Mouse (Mus musculus) C2C12 (cell line): ENCODE results near the gene Mpg.

ENCODE experiments used
- CEBPB ChIP-seq: IDR thresholded peaks from one replicate; pipeline ENCODE4 v1.6.1; 2011; ENCODE audit warnings: low read depth, mild to moderate bottlenecking, control low read depth, moderate library complexity
- CTCF ChIP-seq: IDR thresholded peaks from one replicate; pipeline ENCODE4 v1.5.1; 2011; ENCODE audit not compliant: control insufficient read depth, insufficient read depth, insufficient read length
- MAX ChIP-seq: IDR thresholded peaks from one replicate; pipeline ENCODE4 v1.6.1; 2011; ENCODE audit warnings: mild to moderate bottlenecking, control low read depth
- USF1 ChIP-seq: IDR thresholded peaks from one replicate; pipeline ENCODE4 v1.6.1; 2011; ENCODE audit warnings: low read depth, mild to moderate bottlenecking, control low read depth, moderate library complexity

GRCm38 (mm10) chr11:32244064-32244463 lies 17.8 kb downstream of the Mpg start:
- TF ChIP-seq CTCF = no peak
- no peak for TF ChIP-seq MAX
- no peak for TF ChIP-seq USF1
- TF ChIP-seq CEBPB = no peak
